Mouse (Mus musculus) MEL (cell line): Measurements from ENCODE around the gene Fam114a2. TPM values are rescaled to one million over a fixed set of nuclear protein-coding genes. Genes with fewer than 3 reads are reported as not detected.

ENCODE experiments used
- DNase-seq: peaks from one replicate; pipeline ENCODE4 v3.0.0; 2011; ENCODE audit warnings: low read depth, low spot score
- H3K27ac ChIP-seq: 2 replicates; pipeline ENCODE4 v1.5.1; 2012; ENCODE audit warnings: low read depth, mild to moderate bottlenecking, control low read depth, low read length, moderate library complexity; ENCODE audit not compliant: control insufficient read depth
- H3K27me3 ChIP-seq, 2 experiments: fragments of 150-350 bp in 1 of 2; sonication (generic) in 1 of 2; 2 replicates each; pipeline ENCODE4 v1.6.1; 2012; ENCODE audit warnings: low read length in 2 of 2, mild to moderate bottlenecking in 2 of 2, improper control_type of control experiment in 1 of 2, moderate library complexity in 1 of 2; ENCODE audit not compliant: insufficient read depth in 2 of 2, control insufficient read depth in 1 of 2
- H3K36me3 ChIP-seq, 2 experiments: 2 replicates each; pipeline ENCODE4 v1.6.1; 2012 to 2014; ENCODE audit warnings: low read length in 2 of 2, improper control_type of control experiment in 1 of 2, inconsistent platforms in 1 of 2, mild to moderate bottlenecking in 1 of 2; ENCODE audit not compliant: insufficient read depth in 2 of 2, control insufficient read depth in 1 of 2
- H3K4me1 ChIP-seq, 2 experiments: fragments of 150-350 bp in 1 of 2; sonication (generic) in 1 of 2; 2 replicates each; pipeline ENCODE4 v1.6.1; 2012; ENCODE audit warnings: low read length in 2 of 2, improper control_type of control experiment in 1 of 2, mild to moderate bottlenecking in 1 of 2; ENCODE audit not compliant: insufficient read depth in 2 of 2, control insufficient read depth in 1 of 2
- H3K4me3 ChIP-seq, 2 experiments: fragments of 150-350 bp in 1 of 2; sonication (generic) in 1 of 2; 2 replicates each; pipeline ENCODE4 v1.5.1; 2012; ENCODE audit warnings: low read depth in 2 of 2, low read length in 2 of 2, mild to moderate bottlenecking in 2 of 2, moderate library complexity in 2 of 2, control low read depth in 1 of 2, improper control_type of control experiment in 1 of 2; ENCODE audit not compliant: control insufficient read depth in 1 of 2, insufficient read depth in 1 of 2
- H3K79me2 ChIP-seq: 2 replicates; pipeline ENCODE4 v1.6.1; 2012; ENCODE audit warnings: mild to moderate bottlenecking, low read length, moderate library complexity; ENCODE audit not compliant: control insufficient read depth, poor library complexity, insufficient read depth
- H3K9ac ChIP-seq: 2 replicates; pipeline ENCODE4 v1.6.1; 2012; ENCODE audit warnings: low read depth, mild to moderate bottlenecking, control low read depth, low read length, moderate library complexity; ENCODE audit not compliant: control insufficient read depth, poor library complexity, severe bottlenecking
- H3K9me3 ChIP-seq: fragments of 150-350 bp; sonication (generic); replicated peaks from 2 replicates; pipeline ENCODE4 v1.6.1; 2012; ENCODE audit warnings: mild to moderate bottlenecking, low read length, improper control_type of control experiment, moderate library complexity; ENCODE audit not compliant: insufficient read depth
- BHLHE40 ChIP-seq: IDR thresholded peaks from 2 replicates; pipeline ENCODE4 v1.6.1; 2012; ENCODE audit warnings: low read depth, mild to moderate bottlenecking, inconsistent platforms, low read length, improper control_type of control experiment, borderline replicate concordance
- CTCF ChIP-seq, 3 experiments: IDR thresholded peaks in 2 of 3; conservative IDR thresholded peaks in 1 of 3; 2 replicates each; pipeline ENCODE4 v1.5.1; 2011 to 2012; ENCODE audit warnings: low read length in 3 of 3, low read depth in 2 of 3, mild to moderate bottlenecking in 2 of 3, improper control_type of control experiment in 1 of 3, inconsistent platforms in 1 of 3, mixed read lengths in 1 of 3, moderate library complexity in 1 of 3; ENCODE audit not compliant: control insufficient read depth in 1 of 3, insufficient read depth in 1 of 3, poor library complexity in 1 of 3, severe bottlenecking in 1 of 3
- E2F4 ChIP-seq: IDR thresholded peaks from 2 replicates; pipeline ENCODE4 v1.6.1; 2011; ENCODE audit warnings: low read depth, low read length, improper control_type of control experiment, borderline replicate concordance
- ELF1 ChIP-seq: IDR thresholded peaks from 2 replicates; pipeline ENCODE4 v1.6.1; 2014; ENCODE audit warnings: low read depth, mild to moderate bottlenecking, inconsistent platforms, low read length, improper control_type of control experiment, moderate library complexity
- GATA1 ChIP-seq: IDR thresholded peaks from 2 replicates; pipeline ENCODE4 v1.6.1; 2011; ENCODE audit warnings: low read depth, low read length, improper control_type of control experiment
- KAT2A ChIP-seq: conservative IDR thresholded peaks from 2 replicates; pipeline ENCODE4 v1.6.1; 2012; ENCODE audit warnings: low read depth, low read length, improper control_type of control experiment, inconsistent platforms
- MAX ChIP-seq: IDR thresholded peaks from 2 replicates; pipeline ENCODE4 v1.6.1; 2011; ENCODE audit warnings: low read length, improper control_type of control experiment
- MXI1 ChIP-seq: IDR thresholded peaks from 2 replicates; pipeline ENCODE4 v1.6.1; 2011; ENCODE audit warnings: mild to moderate bottlenecking, low read depth, low read length, improper control_type of control experiment
- MYC ChIP-seq: IDR thresholded peaks from 2 replicates; pipeline ENCODE4 v1.6.1; 2011; ENCODE audit warnings: low read depth, mild to moderate bottlenecking, low read length, improper control_type of control experiment, moderate library complexity
- NRF1 ChIP-seq: IDR thresholded peaks from 2 replicates; pipeline ENCODE4 v1.6.1; 2014; ENCODE audit warnings: low read depth, mild to moderate bottlenecking, inconsistent platforms, low read length, improper control_type of control experiment, moderate library complexity; ENCODE audit not compliant: poor library complexity, insufficient read depth, severe bottlenecking
- POLR2AphosphoS2 ChIP-seq: IDR thresholded peaks from 2 replicates; pipeline ENCODE4 v1.6.1; 2011; ENCODE audit warnings: low read length, improper control_type of control experiment
- POLR2AphosphoS5 ChIP-seq: IDR thresholded peaks from 2 replicates; pipeline ENCODE4 v1.6.1; 2012; ENCODE audit warnings: low read depth, borderline replicate concordance, mild to moderate bottlenecking, inconsistent platforms, low read length, moderate library complexity, mixed read lengths
- TAL1 ChIP-seq: IDR thresholded peaks from 2 replicates; pipeline ENCODE4 v1.6.1; 2012; ENCODE audit warnings: mild to moderate bottlenecking, inconsistent platforms, low read length, moderate library complexity, mixed read lengths
- TCF12 ChIP-seq: IDR thresholded peaks from 2 replicates; pipeline ENCODE4 v1.6.1; 2014; ENCODE audit warnings: low read depth, mild to moderate bottlenecking, inconsistent platforms, low read length, improper control_type of control experiment, moderate library complexity
- UBTF ChIP-seq: IDR thresholded peaks from 2 replicates; pipeline ENCODE4 v1.6.1; 2012; ENCODE audit warnings: low read depth, mild to moderate bottlenecking, inconsistent platforms, low read length, improper control_type of control experiment, moderate library complexity, borderline replicate concordance; ENCODE audit not compliant: insufficient read depth
- USF1 ChIP-seq: IDR thresholded peaks from 2 replicates; pipeline ENCODE4 v1.6.1; 2014; ENCODE audit warnings: low read depth, mild to moderate bottlenecking, inconsistent platforms, low read length, improper control_type of control experiment, moderate library complexity
- USF2 ChIP-seq, 2 experiments: IDR thresholded peaks; 2 replicates each; pipeline ENCODE4 v1.6.1; 2011 to 2012; ENCODE audit warnings: improper control_type of control experiment in 2 of 2, low read length in 2 of 2, borderline replicate concordance in 1 of 2, inconsistent platforms in 1 of 2, low read depth in 1 of 2, mild to moderate bottlenecking in 1 of 2; ENCODE audit not compliant: insufficient read depth in 1 of 2
- ZC3H11A ChIP-seq: IDR thresholded peaks from 2 replicates; pipeline ENCODE4 v1.6.1; 2012; ENCODE audit warnings: low read depth, mild to moderate bottlenecking, inconsistent platforms, low read length, improper control_type of control experiment
- ZKSCAN1 ChIP-seq: IDR thresholded peaks from 2 replicates; pipeline ENCODE4 v1.6.1; 2012; ENCODE audit warnings: low read depth, mild to moderate bottlenecking, inconsistent platforms, low read length, improper control_type of control experiment, moderate library complexity
- polyA plus RNA-seq, 2 experiments: library from polyadenylated mRNA; stranded (reverse) in 1 of 2; unstranded in 1 of 2; fragments of >175 nt in 1 of 2; fragments of >200 nt in 1 of 2; gene quantifications; 2 replicates each; pipeline versions ENCODE4 v1.2.1 to v1.2.4; 2012; ENCODE audit warnings: low replicate concordance in 2 of 2, low read depth in 1 of 2; ENCODE audit not compliant: insufficient read length in 2 of 2, insufficient read depth in 1 of 2, missing spikeins in 1 of 2
- total RNA-seq: library from RNA; depleted of rRNA; stranded (reverse); fragments of 300-350 nt; gene quantifications from 2 replicates; pipeline ENCODE4 v1.2.3, GENCODE M21; 2012

The Fam114a2 gene
- total and polyA plus RNA-seq, 3 experiments, result 39.5 to 42.3 TPM; not detected in 1

DNA sequence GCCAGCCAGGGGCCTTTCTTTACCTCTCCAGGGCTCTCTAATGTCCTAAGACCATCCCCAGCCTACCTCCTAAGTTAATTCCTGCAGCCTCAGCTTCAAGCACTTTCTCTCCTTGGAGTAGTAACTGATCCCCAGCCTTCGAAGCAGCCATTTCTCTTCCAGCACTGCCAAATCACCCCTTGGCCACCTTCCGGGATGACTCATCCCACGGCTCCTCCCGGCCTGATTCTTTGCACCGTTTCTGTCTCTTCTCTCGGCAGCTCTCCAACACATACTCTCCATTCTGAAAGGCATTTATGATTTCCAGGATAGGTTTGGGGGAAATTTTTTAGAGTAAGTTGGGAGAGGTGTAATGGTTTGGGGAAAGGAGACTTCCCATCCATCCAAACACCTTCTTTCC lies 58.7 kb downstream of the Fam114a2 start:
- Histone ChIP-seq H3K27me3 (peaks cover 0 to 1% of the 10 kb centered on the region in 2 experiments; a peak in 1 of 4 replicates), H3K79me2 (no peaks in the 10 kb centered on the region), H3K9ac (no peak overlapping the region), H3K4me1 (no peaks in the 10 kb centered on the region), H3K9me3 (no peaks in the 10 kb centered on the region), H3K27ac (no peak overlapping the region), H3K4me3 (no peak overlapping the region), H3K36me3 (no peaks in the 10 kb centered on the region)
- TF ChIP-seq MYC, result no peak
- TF ChIP-seq POLR2AphosphoS2, result no peak
- TF ChIP-seq USF2 (IDR thresholded peaks at IDR 0.05; ENCODE audit: borderline replicate concordance in 1 of 2, insufficient read depth in 1 of 2, low read depth in 1 of 2, low read length in 2 of 2), result no peak
- no peak for TF ChIP-seq POLR2AphosphoS5
- no peak for TF ChIP-seq TCF12
- TF ChIP-seq TAL1, result no peak
- no peak for TF ChIP-seq ELF1
- TF ChIP-seq ZC3H11A, result no peak
- no peak for TF ChIP-seq MXI1
- no peak for TF ChIP-seq CTCF (IDR thresholded peaks at IDR 0.05 in 2 of 3, conservative IDR thresholded peaks at IDR 0.05 in 1 of 3; ENCODE audit: control insufficient read depth in 1 of 3, insufficient read depth in 1 of 3, low read depth in 2 of 3, low read length in 3 of 3, poor library complexity in 1 of 3, severe bottlenecking in 1 of 3)
- no peak for TF ChIP-seq USF1
- no peak for TF ChIP-seq MAX
- TF ChIP-seq KAT2A, result no peak
- no peak for TF ChIP-seq E2F4
- no peak for TF ChIP-seq ZKSCAN1
- no peak for TF ChIP-seq NRF1
- DNase-seq, result no peak

DNA sequence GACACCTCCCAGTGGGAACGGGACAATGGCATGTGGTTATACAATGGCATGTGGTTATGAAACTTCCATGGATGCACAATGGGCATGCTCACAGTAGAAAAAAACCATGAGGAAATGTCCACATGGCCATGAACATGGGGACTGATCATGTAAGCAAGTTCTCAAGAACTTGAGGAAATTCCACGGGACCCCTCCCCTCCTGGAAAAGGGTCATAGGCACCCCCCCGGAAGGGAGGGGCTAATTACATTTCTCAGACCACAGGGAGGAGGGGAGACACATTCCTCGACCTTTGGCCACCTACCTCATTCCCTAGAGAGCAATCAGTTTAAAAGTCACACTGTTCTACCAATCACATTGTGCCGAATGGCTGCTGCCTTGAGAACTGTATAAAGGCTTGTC lies 64.0 kb downstream of the Fam114a2 start:
- no peak overlapping the region for H3K9ac ChIP-seq
- H3K27ac ChIP-seq, result no peak overlapping the region
- no peaks in the 10 kb centered on the region for H3K4me1 ChIP-seq
- no peaks in the 10 kb centered on the region for H3K79me2 ChIP-seq
- H3K36me3 ChIP-seq, result no peaks in the 10 kb centered on the region
- H3K4me3 ChIP-seq, result no peak overlapping the region
- no peaks in the 10 kb centered on the region for H3K9me3 ChIP-seq
- TF ChIP-seq UBTF, result no peak
- no peak for TF ChIP-seq TCF12
- TF ChIP-seq BHLHE40, result no peak
- TF ChIP-seq GATA1, result no peak
- H3K27me3 ChIP-seq, result peaks cover 0 to 1% of the 10 kb centered on the region in 2 experiments; a peak in 1 of 4 replicates
- no peak for DNase-seq
